Mouse (Mus musculus) adrenal gland, postnatal 36 days (tissue): Measurements from ENCODE around the gene Smg8. TPM values are rescaled to one million over a fixed set of nuclear protein-coding genes. Genes with fewer than 3 reads are reported as not detected.
A peak's percentile ranks its signal among the peaks of the same experiment; 100 is the strongest.

Experiments
- DNase-seq, 2 experiments: peaks; one replicate each; pipeline ENCODE4 v3.0.0; 2021; ENCODE audit warnings: mixed read lengths in 1 of 2
- microRNA-seq: library from miRNA; unstranded; fragments of <30 nt; microRNA quantifications from one replicate; pipeline ENCODE4 v1.2.0, GENCODE M21; 2021
- total RNA-seq, 2 experiments: library from RNA; stranded (reverse); gene quantifications; 2 replicates each; pipeline ENCODE4 v1.2.3; 2021

The Smg8 gene
- total RNA-seq, 2 experiments from 2014 or later, result 19.5 to 19.6 TPM

- DNase-seq, result no peak
These were observed 39.6 kb downstream of the Smg8 start for GRCm38 (mm10) chr11:87046968-87047367.

- DNase-seq, result no peak
These were observed 43.5 kb downstream of the Smg8 start for GRCm38 (mm10) chr11:87043052-87043451.

GRCm38 (mm10) chr11:87039307-87039963, 47.1 kb downstream of the Smg8 start:
- peak; percentile 62 to 75 for DNase-seq

GRCm38 (mm10) chr11:87036180-87036579, 50.4 kb downstream of the Smg8 start:
- DNase-seq, result no peak

GRCm38 (mm10) chr11:87028212-87028611, 58.4 kb downstream of the Smg8 start:
- DNase-seq, result no peak

Small RNA genes lying within 50 kb of the gene (microRNA-seq; reads per million reads assigned to microRNA genes)
- 794 reads per million, percentile 76 among the genes with 10 or more reads in this experiment for gene Mir301

Other genes with a start within 250 kb of the Smg8 start
- 10 to 100 TPM; 12.2 to 39.6 TPM for gene Ypel2, start 93.1 kb downstream of the Smg8 start, total RNA-seq
- gene Gdpd1, start 12.7 kb downstream of the Smg8 start, total RNA-seq, result 1 to 10 TPM; 4.2 to 4.5 TPM
- gene Prr11, start 21.9 kb upstream of the Smg8 start, total RNA-seq, result 1 to 10 TPM; 1.3 to 1.8 TPM
- 1 to 10 TPM; 7.5 to 7.6 TPM for gene Ska2, start 22.5 kb upstream of the Smg8 start, total RNA-seq
- 10 to 100 TPM; 16.4 to 18.5 TPM for gene Trim37, start 40.3 kb upstream of the Smg8 start, total RNA-seq